20 mouse cellular contexts compared by ENCODE assay signal in genomic region chr9:41126723-41127122, GRCm38 (mm10). TPM values are rescaled to one million over a fixed set of nuclear protein-coding genes. Genes with fewer than 3 reads are reported as not detected.
DNase-seq lines count a peak whose midpoint lies in the region; ATAC-seq and TF ChIP-seq lines count a peak whose summit lies in the region.
"Had no signal": no experiment of that assay in that cellular context is flagged by ENCODE, and none has a peak within 500 bp of the region (broad histone marks: within the 10 kb centered on the region; RNA-seq: fewer than 3 reads in every experiment).

No protein-coding gene starts in this region.

- no peak for TF ChIP-seq CTCF in heart, adult 2 months (IDR thresholded peaks at IDR 0.05)

- H3K9me3 ChIP-seq in heart, embryonic 11.5 days (replicated peaks; ENCODE audit: control insufficient read depth, low read length), result no peaks in the 10 kb centered on the region
- no peaks in the 10 kb centered on the region for H3K9me3 ChIP-seq in neural tube, embryonic 13.5 days
- no peaks in the 10 kb centered on the region for H3K9me3 ChIP-seq in neural tube, embryonic 15.5 days (replicated peaks)
- H3K9me3 ChIP-seq in liver, embryonic 11.5 days (ENCODE audit: control insufficient read depth, low read length), result no peaks in the 10 kb centered on the region
- H3K9me3 ChIP-seq: embryonic facial prominence, embryonic 10.5 days; embryonic facial prominence, embryonic 12.5 days; forebrain, embryonic 13.5 days; forebrain, embryonic 15.5 days had no signal

- WGBS in heart, adult 2 months, result 54% methylated on average over 3 of the region's 3 CpGs
- WGBS in heart, embryonic 11.5 days (ENCODE audit: insufficient replicate concordance), result 77% methylated on average over 3 of the region's 3 CpGs
- 81% methylated on average over 3 of the region's 3 CpGs for WGBS in neural tube, embryonic 13.5 days
- WGBS in neural tube, embryonic 15.5 days, result 71% methylated on average over 3 of the region's 3 CpGs
- WGBS in liver, embryonic 11.5 days, result 72% methylated on average over 3 of the region's 3 CpGs

- no peaks in the 10 kb centered on the region for H3K27me3 ChIP-seq in heart, adult 2 months (ENCODE audit: control insufficient read depth, insufficient read depth, low read length)
- no peaks in the 10 kb centered on the region for H3K27me3 ChIP-seq in heart, embryonic 11.5 days (ENCODE audit: control insufficient read depth, insufficient read depth, low read length)
- no peaks in the 10 kb centered on the region for H3K27me3 ChIP-seq in neural tube, embryonic 13.5 days
- H3K27me3 ChIP-seq in neural tube, embryonic 15.5 days (replicated peaks), result no peaks in the 10 kb centered on the region
- H3K27me3 ChIP-seq in liver, embryonic 11.5 days (replicated peaks; ENCODE audit: control insufficient read depth, insufficient read depth, low read length), result no peaks in the 10 kb centered on the region
- H3K27me3 ChIP-seq: embryonic facial prominence, embryonic 12.5 days; forebrain, embryonic 13.5 days; forebrain, embryonic 15.5 days; Patski had no signal

- H3K27ac ChIP-seq in heart, adult 2 months, result no peak overlapping the region
- no peak overlapping the region for H3K27ac ChIP-seq in heart, embryonic 11.5 days (ENCODE audit: low read depth, low read length)
- peak overlapping the region; percentile 69 for H3K27ac ChIP-seq in neural tube, embryonic 13.5 days (replicated peaks)
- H3K27ac ChIP-seq in neural tube, embryonic 15.5 days (replicated peaks), result no peak overlapping the region
- H3K27ac ChIP-seq in liver, embryonic 11.5 days (ENCODE audit: low read depth, low read length), result no peak overlapping the region
- H3K27ac ChIP-seq: embryonic facial prominence, embryonic 10.5 days; embryonic facial prominence, embryonic 12.5 days; forebrain, embryonic 13.5 days; forebrain, embryonic 15.5 days had no signal

- no peak for TF ChIP-seq EP300 in heart, adult 2 months (IDR thresholded peaks at IDR 0.05; ENCODE audit: insufficient read depth, low read depth, low read length)

- intact Hi-C loops in heart, adult 2 months (cut with DNase I), result no loop called here

- no peak overlapping the region for H3K4me3 ChIP-seq in heart, adult 2 months
- no peak overlapping the region for H3K4me3 ChIP-seq in heart, embryonic 11.5 days (ENCODE audit: low read depth, low read length)
- H3K4me3 ChIP-seq in neural tube, embryonic 13.5 days, result no peak overlapping the region
- H3K4me3 ChIP-seq in neural tube, embryonic 15.5 days (replicated peaks), result no peak overlapping the region
- H3K4me3 ChIP-seq in liver, embryonic 11.5 days (ENCODE audit: low read depth, low read length), result no peak overlapping the region
- H3K4me3 ChIP-seq: embryonic facial prominence, embryonic 10.5 days; embryonic facial prominence, embryonic 12.5 days; forebrain, embryonic 13.5 days; forebrain, embryonic 15.5 days had no signal

- no peaks in the 10 kb centered on the region for H3K79me2 ChIP-seq in heart, adult 2 months (replicated peaks; ENCODE audit: control insufficient read depth, insufficient read depth, low read length)

- ATAC-seq in heart, embryonic 11.5 days (replicated peaks; ENCODE audit: insufficient number of reproducible peaks, low FRiP score, low TSS enrichment), result no peak
- no peak for ATAC-seq in neural tube, embryonic 13.5 days (ENCODE audit: low read depth)
- no peak for ATAC-seq in neural tube, embryonic 15.5 days (ENCODE audit: low FRiP score)
- no peak for ATAC-seq in liver, embryonic 11.5 days (replicated peaks; ENCODE audit: low FRiP score)
- ATAC-seq: activated CD4-positive, CD25-positive, alpha-beta regulatory T cell, adult 4 months; forebrain, embryonic 13.5 days; forebrain, embryonic 15.5 days; Patski had no signal

- DNase-seq in heart, adult 2 months, result no peak
- peak; percentile 34 for DNase-seq in MN1 (ENCODE audit: low spot score)
- no peak for DNase-seq in liver, embryonic 11.5 days (ENCODE audit: low spot score)
- DNase-seq: adrenal gland, adult 8-10 months; adrenal gland, postnatal 14 days; adrenal gland, postnatal 36 days; cerebellum, adult 11-12 months; cerebellum, adult 2 months; cerebellum, adult 9-10 months; cerebellum, postnatal 10 days; cerebellum, postnatal 25 days had no signal

- no peak overlapping the region for H3K4me2 ChIP-seq in heart, embryonic 11.5 days
- H3K4me2 ChIP-seq in neural tube, embryonic 13.5 days, result no peak overlapping the region
- H3K4me2 ChIP-seq in neural tube, embryonic 15.5 days, result no peak overlapping the region
- no peak overlapping the region for H3K4me2 ChIP-seq in liver, embryonic 11.5 days
- H3K4me2 ChIP-seq: embryonic facial prominence, embryonic 12.5 days; forebrain, embryonic 13.5 days; forebrain, embryonic 15.5 days had no signal

- peak overlapping the region; percentile 16; the same call in 1 of the 2 replicates for H3K9ac ChIP-seq in heart, adult 2 months (ENCODE audit: low read depth, low read length)
- no peak overlapping the region for H3K9ac ChIP-seq in heart, embryonic 11.5 days (ENCODE audit: low read depth, low read length)
- no peak overlapping the region for H3K9ac ChIP-seq in neural tube, embryonic 13.5 days
- H3K9ac ChIP-seq in neural tube, embryonic 15.5 days (replicated peaks), result no peak overlapping the region
- no peak overlapping the region for H3K9ac ChIP-seq in liver, embryonic 11.5 days (ENCODE audit: low read depth, low read length)
- H3K9ac ChIP-seq: embryonic facial prominence, embryonic 12.5 days; forebrain, embryonic 13.5 days; forebrain, embryonic 15.5 days had no signal

- H3K4me1 ChIP-seq in heart, adult 2 months (ENCODE audit: control insufficient read depth, insufficient read depth, low read length), result peaks cover 7% of the 10 kb centered on the region
- peaks cover 17% of the 10 kb centered on the region for H3K4me1 ChIP-seq in heart, embryonic 11.5 days (ENCODE audit: control insufficient read depth, insufficient read depth, low read length)
- H3K4me1 ChIP-seq in neural tube, embryonic 13.5 days (replicated peaks), result peaks cover 18% of the 10 kb centered on the region
- H3K4me1 ChIP-seq in neural tube, embryonic 15.5 days, result peaks cover 28% of the 10 kb centered on the region
- H3K4me1 ChIP-seq in liver, embryonic 11.5 days (replicated peaks; ENCODE audit: control insufficient read depth, insufficient read depth, low read length), result peaks cover 9% of the 10 kb centered on the region

- no peaks in the 10 kb centered on the region for H3K36me3 ChIP-seq in heart, adult 2 months (ENCODE audit: control insufficient read depth, insufficient read depth, low read length)
- no peaks in the 10 kb centered on the region for H3K36me3 ChIP-seq in heart, embryonic 11.5 days (ENCODE audit: control insufficient read depth, insufficient read depth, low read length)
- H3K36me3 ChIP-seq in neural tube, embryonic 13.5 days, result no peaks in the 10 kb centered on the region
- H3K36me3 ChIP-seq in neural tube, embryonic 15.5 days, result no peaks in the 10 kb centered on the region
- no peaks in the 10 kb centered on the region for H3K36me3 ChIP-seq in liver, embryonic 11.5 days (ENCODE audit: control insufficient read depth, insufficient read depth, low read length)
- H3K36me3 ChIP-seq: embryonic facial prominence, embryonic 10.5 days; embryonic facial prominence, embryonic 12.5 days; forebrain, embryonic 15.5 days had no signal

- no peak for TF ChIP-seq POLR2A in heart, adult 2 months (IDR thresholded peaks at IDR 0.05; ENCODE audit: insufficient read depth, low read depth, low read length)

RNA-seq across cellular contexts. Expression of gene Ubash3b, which starts 34.8 kb away (rescaled TPM):
- total RNA-seq in heart, adult 2 months (2021), result 1 to 10 TPM; 1.5 TPM
- 1.9 and 2.0 TPM in 2 replicates for polyA plus RNA-seq in heart, adult 2 months (2012; rRNA removed)
- polyA plus RNA-seq in heart, embryonic 11.5 days (2014; fragmentation: Nextera tagmentation; extraction: Ambion mirVana), result 15.2 and 15.7 TPM in 2 replicates
- 26.0 and 34.8 TPM in 2 replicates for polyA plus RNA-seq in neural tube, embryonic 13.5 days (2015; fragmentation: Nextera tagmentation; extraction: Ambion mirVana)
- 23.7 and 28.4 TPM in 2 replicates for polyA plus RNA-seq in neural tube, embryonic 15.5 days (2015; fragmentation: Nextera tagmentation; extraction: Ambion mirVana)
- 13.4 and 18.1 TPM in 2 replicates for polyA plus RNA-seq in liver, embryonic 11.5 days (2014; fragmentation: Nextera tagmentation; extraction: Ambion mirVana)
